8 mouse cellular contexts compared by ENCODE assay signal in genomic region chr13:108043431-108044221, GRCm38 (mm10). TPM values are rescaled to one million over a fixed set of nuclear protein-coding genes. Genes with fewer than 3 reads are reported as not detected.
DNase-seq lines count a peak whose midpoint lies in the region; ATAC-seq lines count a peak whose summit lies in the region.

No protein-coding gene starts in this region.

- intact Hi-C loops in gastrocnemius, postnatal 36 days (cut with DNase I), result loop anchor here (5.0 to 10.0 kb wide), 3 partner anchors 109 to 579 kb away; no protein-coding TSS in a partner anchor

- peak overlapping the region; percentile 90 for H3K9ac ChIP-seq in hindbrain, embryonic 12.5 days

- WGBS in hindbrain, embryonic 12.5 days, result 5% methylated on average over 23 of the region's 23 CpGs
- 7% methylated on average over 23 of the region's 23 CpGs for WGBS in limb, embryonic 10.5 days
- 7% methylated on average over 23 of the region's 23 CpGs for WGBS in midbrain, embryonic 10.5 days

- H3K4me2 ChIP-seq in hindbrain, embryonic 12.5 days (replicated peaks), result peak overlapping the region; percentile 64

- no peaks in the 10 kb centered on the region for H3K9me3 ChIP-seq in hindbrain, embryonic 12.5 days (replicated peaks)
- H3K9me3 ChIP-seq in limb, embryonic 10.5 days (replicated peaks), result no peaks in the 10 kb centered on the region
- H3K9me3 ChIP-seq in midbrain, embryonic 10.5 days (replicated peaks), result no peaks in the 10 kb centered on the region

- peak; percentile 36 for DNase-seq in gastrocnemius, adult 18-20 months (ENCODE audit: low spot score)
- no peak for DNase-seq in gastrocnemius, postnatal 36 days
- DNase-seq in adrenal gland, adult 2 months, result peak; percentile 45
- DNase-seq in fibroblast of lung, adult 2 months (ENCODE audit: low read depth), result peak; percentile 78
- no peak for DNase-seq in limb, embryonic 10.5 days (ENCODE audit: low spot score)
- no peak for DNase-seq in midbrain, embryonic 10.5 days (ENCODE audit: low spot score)

- H3K27ac ChIP-seq in hindbrain, embryonic 12.5 days, result peak overlapping the region; percentile 90
- peak overlapping the region; percentile 98 for H3K27ac ChIP-seq in limb, embryonic 10.5 days
- H3K27ac ChIP-seq in midbrain, embryonic 10.5 days (replicated peaks), result peak overlapping the region; percentile 98

- ATAC-seq in hindbrain, embryonic 12.5 days (ENCODE audit: low FRiP score), result peak; percentile 71
- no peak for ATAC-seq in monocyte, adult 5-6 weeks (replicated peaks; ENCODE audit: insufficient number of reproducible peaks, low FRiP score, low TSS enrichment, poor library complexity, severe bottlenecking)

- no peaks in the 10 kb centered on the region for H3K27me3 ChIP-seq in hindbrain, embryonic 12.5 days
- H3K27me3 ChIP-seq in limb, embryonic 10.5 days (ENCODE audit: low read depth, poor library complexity, severe bottlenecking), result no peaks in the 10 kb centered on the region
- H3K27me3 ChIP-seq in midbrain, embryonic 10.5 days (ENCODE audit: low read depth, poor library complexity, severe bottlenecking), result 0 out of 2 replicates have a peak, but pooled peaks cover 8% of the 10 kb centered on the region

- H3K4me1 ChIP-seq in hindbrain, embryonic 12.5 days, result peaks cover 33% of the 10 kb centered on the region
- peaks cover 40% of the 10 kb centered on the region for H3K4me1 ChIP-seq in limb, embryonic 10.5 days
- peaks cover 66% of the 10 kb centered on the region for H3K4me1 ChIP-seq in midbrain, embryonic 10.5 days

- peaks cover 8% of the 10 kb centered on the region for H3K36me3 ChIP-seq in hindbrain, embryonic 12.5 days
- peaks cover 18% of the 10 kb centered on the region for H3K36me3 ChIP-seq in limb, embryonic 10.5 days
- peaks cover 20% of the 10 kb centered on the region for H3K36me3 ChIP-seq in midbrain, embryonic 10.5 days

- peak overlapping the region; percentile 83 for H3K4me3 ChIP-seq in hindbrain, embryonic 12.5 days
- H3K4me3 ChIP-seq in limb, embryonic 10.5 days, result peak overlapping the region; percentile 90
- peak overlapping the region; percentile 96 for H3K4me3 ChIP-seq in midbrain, embryonic 10.5 days

RNA-seq across cellular contexts. Expression of gene Smim15, which starts 0.6 kb away (rescaled TPM):
- 10 to 100 TPM; 15.1 to 18.7 TPM for total RNA-seq in gastrocnemius, adult 18-20 months (2021)
- total RNA-seq in gastrocnemius, postnatal 36 days (2021), result 10 to 100 TPM; 12.4 to 14.4 TPM
- 10 to 100 TPM; 38.7 to 39.3 TPM for total RNA-seq in adrenal gland, adult 2 months (2021)
- polyA plus RNA-seq in adrenal gland, adult 2 months (2012; rRNA removed), result 1.00 and 1.0 TPM in 2 replicates
- polyA plus RNA-seq in hindbrain, embryonic 12.5 days (2016; fragmentation: Nextera tagmentation; extraction: Ambion mirVana), result 47.4 and 52.7 TPM in 2 replicates
- 49.5 and 54.3 TPM in 2 replicates for polyA plus RNA-seq in limb, embryonic 10.5 days (2016; fragmentation: Nextera tagmentation; extraction: Ambion mirVana)
- 62.2 and 62.9 TPM in 2 replicates for polyA plus RNA-seq in midbrain, embryonic 10.5 days (2016; fragmentation: Nextera tagmentation; extraction: Ambion mirVana)
- total RNA-seq in monocyte, adult 5-6 weeks (2017), result 119 to 177 TPM (median 170 TPM) in 3 replicates

Comparison
In these comparisons a context has a peak if more than half of its experiments do, and no peak if none do; other contexts are left out.
1. DNase-seq: peak in gastrocnemius, adult 18-20 months (single experiment), adrenal gland, adult 2 months (single experiment) and fibroblast of lung, adult 2 months (single experiment); none in gastrocnemius, postnatal 36 days (0 of 2), limb, embryonic 10.5 days (single experiment) and midbrain, embryonic 10.5 days (single experiment).
2. Peak in every context shown above with its lines, with median percentiles within 50 percentile points of each other: H3K27ac ChIP-seq and H3K4me3 ChIP-seq.